Mouse (Mus musculus) fat pad, adult 2 months (tissue): ENCODE measurements around the gene Fam124a.

Experiments used
- DNase-seq: peaks from one replicate; pipeline ENCODE4 v3.0.0-alpha.2; 2011; ENCODE audit warnings: low read depth, low spot score; ENCODE audit errors: extremely low read depth

The Fam124a gene

DNA sequence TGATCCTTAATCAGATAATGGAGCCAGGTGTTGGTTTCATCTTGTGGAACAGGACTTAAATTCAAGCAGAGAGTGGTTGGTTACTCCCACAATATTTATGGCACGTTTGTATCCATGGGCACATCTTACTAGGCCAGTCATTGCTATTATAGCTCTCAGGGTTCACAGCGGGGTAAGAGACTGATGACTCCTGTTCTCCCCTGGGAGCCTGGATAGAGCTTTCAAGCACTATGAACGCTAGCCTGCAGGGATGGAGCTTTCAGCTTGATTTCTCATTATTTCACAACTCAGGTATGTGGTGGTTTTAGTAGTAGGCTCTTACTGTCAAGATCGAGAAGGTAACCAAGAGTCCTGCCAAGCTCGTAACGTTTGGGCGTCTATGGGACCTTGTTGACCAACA, 100.5 kb downstream of the Fam124a start:
- no peak for DNase-seq

DNA sequence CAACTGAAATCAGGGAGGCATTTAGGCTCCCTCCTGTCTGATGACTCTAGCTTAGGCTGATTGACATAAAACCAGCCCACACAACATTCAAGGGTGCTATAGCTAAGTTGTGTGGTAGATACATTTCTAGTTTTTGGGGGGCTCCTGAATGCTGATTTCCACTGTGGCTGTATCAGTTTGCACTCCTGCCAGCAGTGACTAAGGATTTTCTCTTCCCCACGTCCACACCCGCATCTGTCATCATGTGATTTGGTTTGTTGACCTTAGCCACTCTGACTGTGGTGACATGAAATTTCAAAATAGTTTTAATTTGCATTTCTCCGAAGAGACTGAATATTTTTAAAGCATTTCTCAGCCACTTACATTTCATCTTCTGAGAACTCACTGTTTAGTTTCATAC, 101.9 kb downstream of the Fam124a start:
- no peak for DNase-seq
